Mouse (Mus musculus) left cerebral cortex, adult 18-20 months (tissue): ENCODE measurements around the gene Grm6. TPM values are rescaled to one million over a fixed set of nuclear protein-coding genes. Genes with fewer than 3 reads are reported as not detected.
A peak's percentile ranks its signal among the peaks of the same experiment; 100 is the strongest.

Experiments
- DNase-seq, 2 experiments: peaks; one replicate each; pipeline ENCODE4 v3.0.0; 2021 to 2022; ENCODE audit warnings: low spot score in 2 of 2, mixed read lengths in 1 of 2
- total RNA-seq, 2 experiments: library from RNA; stranded (reverse); gene quantifications; 2 replicates each; pipeline ENCODE4 v1.2.3; 2021

Grm6 gene
- total RNA-seq, 2 experiments from 2014 or later, result not detected

DNA sequence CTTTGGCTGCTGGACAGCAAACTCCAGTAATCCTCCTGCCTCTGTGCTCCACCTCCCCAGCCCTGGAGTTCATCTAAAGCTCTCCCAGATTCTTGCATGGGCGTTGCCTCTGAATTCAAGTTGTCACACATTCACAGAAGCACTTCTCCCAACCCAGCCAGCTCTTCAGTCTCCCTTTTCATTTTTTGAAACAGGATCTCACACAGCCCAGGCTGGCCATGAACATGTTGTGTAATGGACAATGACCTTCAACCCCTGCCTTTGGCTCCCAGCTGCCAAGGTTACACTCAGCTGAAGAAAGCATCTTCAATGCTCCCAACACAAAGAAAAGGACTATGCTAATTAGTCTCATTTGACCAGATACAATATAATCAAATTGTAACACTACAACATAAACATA lies 62.8 kb downstream of the Grm6 start:
- DNase-seq, result no peak

GRCm38 (mm10) chr11:50914461-50914860 lies 64.0 kb downstream of the Grm6 start:
- DNase-seq, result peak in 1 of 2 experiments; percentile 23

Other genes starting within 250 kb of the Grm6 start
- gene Adamts2, start 248.6 kb upstream of the Grm6 start, total RNA-seq, result 10 to 100 TPM in 1 of 2 experiments, 1 to 10 TPM in 1; 9.9 to 12.1 TPM
- gene Zfp354c, start 23.0 kb upstream of the Grm6 start, total RNA-seq, result 10 to 100 TPM; 45.4 to 47.2 TPM
- gene Zfp879, start 9.1 kb upstream of the Grm6 start, total RNA-seq, result 1 to 10 TPM; 2.5 to 3.1 TPM
- 1 to 10 TPM; 5.4 to 5.6 TPM for gene Zfp454, start 37.0 kb downstream of the Grm6 start, total RNA-seq
- gene Zfp2, start 65.5 kb downstream of the Grm6 start, total RNA-seq, result 10 to 100 TPM; 23.8 to 25.8 TPM
- 1 to 10 TPM; 6.1 to 8.8 TPM for gene Zfp354b, start 80.9 kb downstream of the Grm6 start, total RNA-seq
- not detected for gene 4933414I15Rik, start 93.1 kb downstream of the Grm6 start, total RNA-seq
- not detected for gene Prop1, start 103.1 kb downstream of the Grm6 start, total RNA-seq
- gene Olfr1378, start 115.8 kb downstream of the Grm6 start, total RNA-seq, result not detected
- not detected for gene Olfr1377, start 131.3 kb downstream of the Grm6 start, total RNA-seq
- gene Olfr51, start 152.9 kb downstream of the Grm6 start, total RNA-seq, result not detected
- not detected for gene Olfr54, start 163.6 kb downstream of the Grm6 start, total RNA-seq
- gene Olfr1375, start 197.4 kb downstream of the Grm6 start, total RNA-seq, result not detected
- gene Zfp354a, start 208.6 kb downstream of the Grm6 start, total RNA-seq, result 1 to 10 TPM; 6.5 to 7.7 TPM